Mouse (Mus musculus): ENCODE results near the gene Lysmd4. TPM values are rescaled to one million over a fixed set of nuclear protein-coding genes. Genes with fewer than 3 reads are reported as not detected.

Lysmd4 gene
- 26.6 and 26.9 TPM in 2 replicates for polyA plus RNA-seq (2014; fragmentation: Nextera tagmentation; extraction: Ambion mirVana)

DNA sequence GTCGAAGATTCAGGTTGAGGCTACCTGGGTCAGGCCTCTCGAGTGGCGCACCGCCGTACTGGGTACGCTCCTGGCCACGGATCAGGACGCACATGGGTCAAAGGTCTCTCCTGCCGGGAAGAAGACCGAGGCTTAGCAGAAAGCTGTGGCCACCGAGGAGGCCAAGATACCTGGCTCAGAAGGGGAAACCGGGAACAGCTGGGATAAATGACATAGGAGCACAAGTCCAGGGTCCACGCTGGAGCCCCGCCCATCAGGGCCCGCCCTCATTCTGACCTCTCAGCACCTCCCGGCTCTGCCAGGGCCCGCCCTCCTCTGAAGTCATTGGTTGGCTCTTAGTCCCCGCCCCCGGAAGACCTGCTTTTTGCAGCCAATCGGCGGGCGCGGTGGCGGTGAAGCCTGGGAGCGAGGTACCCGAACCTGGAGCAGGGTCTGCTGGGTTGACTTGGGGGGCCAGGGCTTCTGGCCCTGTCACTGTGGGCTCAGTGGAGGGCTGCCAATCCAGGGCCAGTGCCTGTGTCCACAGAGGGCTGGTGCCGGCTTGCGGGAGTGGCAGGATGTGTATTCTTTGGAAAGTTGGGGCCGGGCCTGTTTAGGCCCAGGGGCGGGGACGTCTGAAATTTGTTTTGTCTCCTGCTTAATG is at the start of gene Lysmd4:
Gene Lysmd4, plus strand, starts transcription at position 325 of the 643 bp plus-strand sequence.
- H3K4me3 ChIP-seq (ENCODE audit: low read depth, low read length), result peak within 1 kb of the TSS; percentile 62
- ATAC-seq, result peak; percentile 98
- no peaks in the 10 kb centered on the region for H3K9me3 ChIP-seq (replicated peaks; ENCODE audit: control insufficient read depth, low read length)
- no peaks in the 10 kb centered on the region for H3K27me3 ChIP-seq (replicated peaks; ENCODE audit: control insufficient read depth, insufficient read depth, low read length)
- H3K36me3 ChIP-seq (ENCODE audit: control insufficient read depth, insufficient read depth, low read length), result 0 out of 2 replicates have a peak, but pooled peaks cover 11% of the 10 kb centered on the region
- peak within 1 kb of the TSS; percentile 84 for H3K9ac ChIP-seq (ENCODE audit: low read length)
- no peak within 1 kb of the TSS for H3K27ac ChIP-seq (ENCODE audit: low read depth, low read length)
- WGBS, result 6% methylated on average over 29 of the region's 31 CpGs
- H3K4me1 ChIP-seq (ENCODE audit: control insufficient read depth, insufficient read depth, low read length), result peaks cover 14% of the 10 kb centered on the region
- peak within 1 kb of the TSS; percentile 88 for H3K4me2 ChIP-seq (ENCODE audit: low read length)
- peak; percentile 96 for DNase-seq (ENCODE audit: low spot score)

- Histone ChIP-seq H3K27ac (ENCODE audit: low read depth, low read length) (no peak overlapping the region), H3K27me3 (replicated peaks; ENCODE audit: control insufficient read depth, insufficient read depth, low read length) (no peaks in the 10 kb centered on the region), H3K4me3 (ENCODE audit: low read depth, low read length) (no peak overlapping the region), H3K9me3 (replicated peaks; ENCODE audit: control insufficient read depth, low read length) (no peaks in the 10 kb centered on the region), H3K36me3 (ENCODE audit: control insufficient read depth, insufficient read depth, low read length) (no peaks in the 10 kb centered on the region), H3K4me2 (ENCODE audit: low read length) (no peak overlapping the region), H3K9ac (ENCODE audit: low read length) (no peak overlapping the region), H3K4me1 (ENCODE audit: control insufficient read depth, insufficient read depth, low read length) (no peaks in the 10 kb centered on the region)
- DNase-seq (ENCODE audit: low spot score) (peak; percentile 4), ATAC-seq (no peak)
- WGBS, result 12% methylated on average over 2 of the region's 2 CpGs
These were observed 48.7 kb upstream of the Lysmd4 start for GRCm38 (mm10) chr7:67173522-67174195.

- Histone ChIP-seq H3K36me3 (ENCODE audit: control insufficient read depth, insufficient read depth, low read length) (no peaks in the 10 kb centered on the region), H3K27ac (ENCODE audit: low read depth, low read length) (no peak overlapping the region), H3K4me2 (ENCODE audit: low read length) (no peak overlapping the region), H3K4me3 (ENCODE audit: low read depth, low read length) (no peak overlapping the region), H3K4me1 (ENCODE audit: control insufficient read depth, insufficient read depth, low read length) (no peaks in the 10 kb centered on the region), H3K9ac (ENCODE audit: low read length) (no peak overlapping the region), H3K27me3 (replicated peaks; ENCODE audit: control insufficient read depth, insufficient read depth, low read length) (no peaks in the 10 kb centered on the region), H3K9me3 (replicated peaks; ENCODE audit: control insufficient read depth, low read length) (no peaks in the 10 kb centered on the region)
- WGBS, result 7% methylated on average over 4 of the region's 4 CpGs
- DNase-seq (ENCODE audit: low spot score) (no peak), ATAC-seq (no peak)
These were observed 38.6 kb upstream of the Lysmd4 start for GRCm38 (mm10) chr7:67183786-67184185.

GRCm38 (mm10) chr7:67199412-67199811 is 22.9 kb upstream of the Lysmd4 start:
- Histone ChIP-seq H3K9ac (ENCODE audit: low read length) (no peak overlapping the region), H3K4me2 (ENCODE audit: low read length) (no peak overlapping the region), H3K27me3 (replicated peaks; ENCODE audit: control insufficient read depth, insufficient read depth, low read length) (no peaks in the 10 kb centered on the region), H3K4me1 (ENCODE audit: control insufficient read depth, insufficient read depth, low read length) (no peaks in the 10 kb centered on the region), H3K36me3 (ENCODE audit: control insufficient read depth, insufficient read depth, low read length) (no peaks in the 10 kb centered on the region), H3K4me3 (ENCODE audit: low read depth, low read length) (no peak overlapping the region), H3K27ac (ENCODE audit: low read depth, low read length) (no peak overlapping the region), H3K9me3 (replicated peaks; ENCODE audit: control insufficient read depth, low read length) (no peaks in the 10 kb centered on the region)
- 19% methylated on average over 10 of the region's 10 CpGs for WGBS
- peak; percentile 37; the same call in 1 of the 2 replicates for ATAC-seq
- DNase-seq (ENCODE audit: low spot score), result peak; percentile 68

GRCm38 (mm10) chr7:67203625-67204024 is 18.7 kb upstream of the Lysmd4 start:
- H3K36me3 ChIP-seq (ENCODE audit: control insufficient read depth, insufficient read depth, low read length), result no peaks in the 10 kb centered on the region
- ATAC-seq, result no peak
- WGBS, result 91% methylated on average over 3 of the region's 3 CpGs
- H3K27ac ChIP-seq (ENCODE audit: low read depth, low read length), result no peak overlapping the region
- no peak overlapping the region for H3K4me3 ChIP-seq (ENCODE audit: low read depth, low read length)
- no peak overlapping the region for H3K9ac ChIP-seq (ENCODE audit: low read length)
- H3K4me1 ChIP-seq (ENCODE audit: control insufficient read depth, insufficient read depth, low read length), result no peaks in the 10 kb centered on the region
- DNase-seq (ENCODE audit: low spot score), result no peak
- H3K9me3 ChIP-seq (replicated peaks; ENCODE audit: control insufficient read depth, low read length), result no peaks in the 10 kb centered on the region
- H3K27me3 ChIP-seq (replicated peaks; ENCODE audit: control insufficient read depth, insufficient read depth, low read length), result no peaks in the 10 kb centered on the region
- H3K4me2 ChIP-seq (ENCODE audit: low read length), result no peak overlapping the region

DNA sequence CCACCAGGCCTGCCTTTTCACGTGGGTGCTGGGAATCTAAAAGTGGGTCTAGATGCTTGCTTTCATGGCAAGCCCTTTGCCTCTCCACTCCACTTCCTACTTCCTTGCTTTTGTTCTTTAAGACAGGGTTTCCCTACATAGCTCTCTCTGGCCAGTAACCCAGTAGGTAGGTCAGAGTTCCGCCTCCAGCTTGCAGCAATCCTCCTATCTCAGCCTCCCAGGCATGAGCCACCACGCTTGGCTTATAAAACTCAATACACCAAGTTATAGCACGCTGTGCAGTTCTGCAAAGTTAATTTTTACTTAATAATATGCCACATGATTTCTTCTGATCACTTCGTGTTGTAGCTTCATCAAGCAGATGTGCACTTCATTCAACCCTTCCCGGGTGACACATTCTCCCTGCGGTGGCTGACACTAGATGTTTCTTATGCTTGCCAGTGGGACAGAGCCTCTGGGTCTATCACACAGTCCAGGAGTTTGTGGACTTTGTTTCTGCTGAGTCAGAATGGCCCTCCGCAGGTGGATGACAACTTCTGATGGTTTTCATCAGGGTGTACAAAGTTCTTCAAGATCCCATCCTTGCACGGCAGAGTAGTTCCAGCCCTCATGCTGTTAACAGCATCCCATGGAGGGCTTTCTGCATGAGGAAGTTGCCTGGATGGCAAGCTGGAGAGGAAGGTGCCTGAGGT is 16.5 kb upstream of the Lysmd4 start:
- Histone ChIP-seq H3K9ac (ENCODE audit: low read length) (no peak overlapping the region), H3K4me3 (ENCODE audit: low read depth, low read length) (no peak overlapping the region), H3K4me1 (ENCODE audit: control insufficient read depth, insufficient read depth, low read length) (no peaks in the 10 kb centered on the region), H3K27ac (ENCODE audit: low read depth, low read length) (no peak overlapping the region), H3K36me3 (ENCODE audit: control insufficient read depth, insufficient read depth, low read length) (no peaks in the 10 kb centered on the region), H3K27me3 (replicated peaks; ENCODE audit: control insufficient read depth, insufficient read depth, low read length) (no peaks in the 10 kb centered on the region), H3K4me2 (ENCODE audit: low read length) (no peak overlapping the region), H3K9me3 (replicated peaks; ENCODE audit: control insufficient read depth, low read length) (no peaks in the 10 kb centered on the region)
- 92% methylated on average over 9 of the region's 9 CpGs for WGBS
- no peak for DNase-seq (ENCODE audit: low spot score)
- no peak for ATAC-seq

DNA sequence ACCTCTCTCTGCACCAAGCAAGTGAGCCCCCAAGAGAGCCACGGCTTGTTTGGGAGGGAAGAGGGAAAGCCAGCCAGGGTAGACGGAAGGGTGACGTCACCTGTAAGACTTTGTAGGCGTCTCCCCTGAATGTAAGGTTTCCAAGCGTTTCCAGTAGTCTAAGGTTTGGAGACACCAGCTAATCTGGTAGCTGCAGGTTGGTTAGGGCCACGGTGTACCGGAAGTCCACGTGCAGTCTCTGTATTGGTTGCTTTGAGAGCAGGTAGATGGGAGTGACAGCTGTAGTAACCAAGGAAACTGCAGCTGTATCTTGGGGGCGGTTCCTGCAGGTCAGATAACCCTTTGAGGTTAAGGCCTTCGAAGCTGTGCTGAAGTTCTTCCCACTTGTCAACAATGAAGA is 15.8 kb upstream of the Lysmd4 start:
- no peaks in the 10 kb centered on the region for H3K27me3 ChIP-seq (replicated peaks; ENCODE audit: control insufficient read depth, insufficient read depth, low read length)
- no peak for DNase-seq (ENCODE audit: low spot score)
- no peak overlapping the region for H3K4me3 ChIP-seq (ENCODE audit: low read depth, low read length)
- no peaks in the 10 kb centered on the region for H3K36me3 ChIP-seq (ENCODE audit: control insufficient read depth, insufficient read depth, low read length)
- no peak overlapping the region for H3K4me2 ChIP-seq (ENCODE audit: low read length)
- WGBS, result 77% methylated on average over 10 of the region's 10 CpGs
- H3K9ac ChIP-seq (ENCODE audit: low read length), result no peak overlapping the region
- H3K9me3 ChIP-seq (replicated peaks; ENCODE audit: control insufficient read depth, low read length), result no peaks in the 10 kb centered on the region
- no peak for ATAC-seq
- no peaks in the 10 kb centered on the region for H3K4me1 ChIP-seq (ENCODE audit: control insufficient read depth, insufficient read depth, low read length)
- no peak overlapping the region for H3K27ac ChIP-seq (ENCODE audit: low read depth, low read length)

- WGBS, result 52% methylated on average over 6 of the region's 6 CpGs
- H3K4me1 ChIP-seq (ENCODE audit: control insufficient read depth, insufficient read depth, low read length), result no peaks in the 10 kb centered on the region
- DNase-seq (ENCODE audit: low spot score), result no peak
- no peak overlapping the region for H3K4me3 ChIP-seq (ENCODE audit: low read depth, low read length)
- H3K9me3 ChIP-seq (replicated peaks; ENCODE audit: control insufficient read depth, low read length), result no peaks in the 10 kb centered on the region
- H3K27me3 ChIP-seq (replicated peaks; ENCODE audit: control insufficient read depth, insufficient read depth, low read length), result no peaks in the 10 kb centered on the region
- no peak overlapping the region for H3K9ac ChIP-seq (ENCODE audit: low read length)
- no peaks in the 10 kb centered on the region for H3K36me3 ChIP-seq (ENCODE audit: control insufficient read depth, insufficient read depth, low read length)
- no peak overlapping the region for H3K4me2 ChIP-seq (ENCODE audit: low read length)
- no peak for ATAC-seq
- no peak overlapping the region for H3K27ac ChIP-seq (ENCODE audit: low read depth, low read length)
These were observed 14.6 kb upstream of the Lysmd4 start for GRCm38 (mm10) chr7:67207701-67208100.

GRCm38 (mm10) chr7:67208317-67208716 is 14.0 kb upstream of the Lysmd4 start:
- WGBS, result 67% methylated on average over 1 of the region's 1 CpGs
- Histone ChIP-seq H3K9me3 (replicated peaks; ENCODE audit: control insufficient read depth, low read length) (no peaks in the 10 kb centered on the region), H3K4me3 (ENCODE audit: low read depth, low read length) (no peak overlapping the region), H3K4me2 (ENCODE audit: low read length) (no peak overlapping the region), H3K4me1 (ENCODE audit: control insufficient read depth, insufficient read depth, low read length) (no peaks in the 10 kb centered on the region), H3K9ac (ENCODE audit: low read length) (no peak overlapping the region), H3K36me3 (ENCODE audit: control insufficient read depth, insufficient read depth, low read length) (no peaks in the 10 kb centered on the region), H3K27me3 (replicated peaks; ENCODE audit: control insufficient read depth, insufficient read depth, low read length) (no peaks in the 10 kb centered on the region), H3K27ac (ENCODE audit: low read depth, low read length) (no peak overlapping the region)
- DNase-seq (ENCODE audit: low spot score) (no peak), ATAC-seq (no peak)
